Mouse (Mus musculus) olfactory bulb, adult 2 months (tissue): ENCODE data around the gene Pacrg.

Source experiments
- CTCF ChIP-seq: fragments of 200-500 bp; IDR thresholded peaks from 2 replicates; pipeline ENCODE4 v1.5.1; 2012; ENCODE audit warnings: low read depth, mild to moderate bottlenecking, low read length, moderate library complexity; ENCODE audit not compliant: insufficient read depth
- POLR2A ChIP-seq: fragments of 200-500 bp; IDR thresholded peaks from 2 replicates; pipeline ENCODE4 v1.6.1; 2012; ENCODE audit warnings: mild to moderate bottlenecking, low read depth, low read length, moderate library complexity; ENCODE audit not compliant: insufficient read depth

DNA sequence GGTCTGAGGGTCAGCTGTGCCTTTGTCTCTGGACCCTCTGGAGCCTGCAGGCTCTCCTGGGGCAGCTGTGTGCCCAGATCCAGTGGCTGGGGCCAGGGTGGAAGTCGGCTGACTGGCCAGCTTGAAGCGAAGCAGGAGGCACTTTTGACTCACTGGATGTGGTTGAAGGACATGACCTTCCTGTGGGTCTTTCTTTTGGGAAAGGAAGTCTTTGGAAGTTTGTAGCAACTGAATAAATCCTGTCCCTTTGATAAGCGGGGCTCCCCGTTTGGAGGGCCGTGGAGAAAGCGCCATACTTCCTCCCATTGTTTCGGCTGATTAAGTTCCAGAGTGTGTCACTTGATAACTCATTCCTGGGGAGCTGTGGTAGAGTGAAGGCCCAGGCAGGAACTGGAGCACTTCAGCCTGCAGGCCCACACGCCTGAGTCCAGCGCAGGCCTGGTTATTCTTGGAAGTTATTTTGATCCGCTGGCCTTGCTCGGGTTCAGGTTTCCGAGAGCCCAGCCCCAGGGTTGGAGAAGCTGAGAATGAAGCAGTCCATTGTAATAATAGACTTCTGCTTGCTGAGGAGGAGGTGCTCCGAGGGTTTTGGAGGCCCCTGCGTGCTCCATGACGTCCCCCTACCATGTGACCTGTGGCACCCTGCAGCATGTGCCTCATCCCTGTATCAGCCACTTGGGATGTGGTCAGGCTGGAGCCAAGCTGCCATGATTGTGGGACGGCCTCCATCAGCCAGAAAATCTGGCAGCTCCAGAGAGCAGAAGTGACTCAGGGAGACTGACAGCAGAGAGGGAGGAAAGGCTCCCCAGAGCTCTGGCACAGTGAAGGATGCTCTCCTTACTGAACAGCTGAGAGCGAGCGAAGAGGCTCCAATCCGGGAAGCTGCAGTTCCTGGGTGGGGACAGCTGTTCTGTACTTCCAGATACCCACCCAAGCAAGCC, 449.6 kb downstream of the Pacrg start:
- TF ChIP-seq POLR2A (no peak), CTCF (no peak)
